Mouse (Mus musculus) E14TG2a.4 (cell line): ENCODE results near the gene Pcsk6.

Source experiments
- H3K27me3 ChIP-seq: 2 replicates; pipeline ENCODE4 v1.6.1; 2014; ENCODE audit warnings: low read length, control low read depth; ENCODE audit not compliant: insufficient read depth
- H3K36me3 ChIP-seq: 2 replicates; pipeline ENCODE4 v1.6.1; 2014; ENCODE audit warnings: low read length, control low read depth; ENCODE audit not compliant: insufficient read depth
- H3K4me1 ChIP-seq: replicated peaks from 2 replicates; pipeline ENCODE4 v1.6.1; 2014; ENCODE audit warnings: low read depth, low read length, control low read depth
- H3K4me3 ChIP-seq: replicated peaks from 2 replicates; pipeline ENCODE4 v1.5.1; 2014; ENCODE audit warnings: mild to moderate bottlenecking, low read length
- H3K9me3 ChIP-seq: 2 replicates; pipeline ENCODE4 v1.6.1; 2014; ENCODE audit warnings: low read length, control low read depth
- CTCF ChIP-seq: conservative IDR thresholded peaks from 2 replicates; pipeline ENCODE4 v1.5.1; 2014; ENCODE audit warnings: low read length
- NANOG ChIP-seq: IDR thresholded peaks from 2 replicates; pipeline ENCODE4 v1.6.1; 2014; ENCODE audit warnings: borderline replicate concordance, low read length, mixed read lengths
- POU5F1 ChIP-seq: IDR thresholded peaks from 2 replicates; pipeline ENCODE4 v1.6.1; 2014; ENCODE audit warnings: low read length, borderline replicate concordance

Gene Pcsk6

GRCm38 (mm10) chr7:65959221-65959924 is 97.8 kb downstream of the Pcsk6 start:
- Histone ChIP-seq H3K36me3 (peaks cover 56% of the 10 kb centered on the region), H3K4me1 (peaks cover 6% of the 10 kb centered on the region; the same call in 1 of the 2 replicates), H3K27me3 (no peaks in the 10 kb centered on the region), H3K4me3 (no peak overlapping the region), H3K9me3 (no peaks in the 10 kb centered on the region)
- TF ChIP-seq CTCF (no peak), NANOG (no peak), POU5F1 (no peak)

- Histone ChIP-seq H3K36me3 (peaks cover 59% of the 10 kb centered on the region), H3K4me1 (no peaks in the 10 kb centered on the region; the same call in 1 of the 2 replicates), H3K27me3 (no peaks in the 10 kb centered on the region), H3K4me3 (no peak overlapping the region), H3K9me3 (no peaks in the 10 kb centered on the region)
- TF ChIP-seq NANOG: no peak
- TF ChIP-seq CTCF: no peak
- TF ChIP-seq POU5F1: no peak
Measured at GRCm38 (mm10) chr7:65962611-65963010, 101.1 kb downstream of the Pcsk6 start.

- H3K36me3 ChIP-seq: peaks cover 58% of the 10 kb centered on the region
- no peak overlapping the region for H3K4me3 ChIP-seq
- no peak for TF ChIP-seq CTCF
- TF ChIP-seq NANOG: no peak
- no peak for TF ChIP-seq POU5F1
- no peaks in the 10 kb centered on the region for H3K27me3 ChIP-seq
- H3K4me1 ChIP-seq: no peaks in the 10 kb centered on the region; the same call in 1 of the 2 replicates
- H3K9me3 ChIP-seq: no peaks in the 10 kb centered on the region
Measured at GRCm38 (mm10) chr7:65964398-65964797, 102.9 kb downstream of the Pcsk6 start.

GRCm38 (mm10) chr7:65971301-65971700 is 109.8 kb downstream of the Pcsk6 start:
- no peak for TF ChIP-seq POU5F1
- no peak for TF ChIP-seq NANOG
- no peak for TF ChIP-seq CTCF
- H3K4me1 ChIP-seq: no peaks in the 10 kb centered on the region; the same call in 1 of the 2 replicates
- H3K27me3 ChIP-seq: no peaks in the 10 kb centered on the region
- no peak overlapping the region for H3K4me3 ChIP-seq
- H3K9me3 ChIP-seq: no peaks in the 10 kb centered on the region
- peaks cover 31% of the 10 kb centered on the region for H3K36me3 ChIP-seq

GRCm38 (mm10) chr7:65977286-65977685 is 115.8 kb downstream of the Pcsk6 start:
- Histone ChIP-seq H3K9me3 (no peaks in the 10 kb centered on the region), H3K36me3 (peaks cover 26% of the 10 kb centered on the region), H3K4me1 (no peaks in the 10 kb centered on the region), H3K27me3 (no peaks in the 10 kb centered on the region), H3K4me3 (no peak overlapping the region)
- TF ChIP-seq POU5F1: no peak

- Histone ChIP-seq H3K9me3 (no peaks in the 10 kb centered on the region), H3K4me1 (no peaks in the 10 kb centered on the region), H3K4me3 (no peak overlapping the region), H3K27me3 (no peaks in the 10 kb centered on the region), H3K36me3 (peaks cover 27% of the 10 kb centered on the region)
- TF ChIP-seq CTCF: no peak
- TF ChIP-seq POU5F1: no peak
- no peak for TF ChIP-seq NANOG
Measured at GRCm38 (mm10) chr7:65977977-65978376, 116.4 kb downstream of the Pcsk6 start.

GRCm38 (mm10) chr7:65978996-65979823 is 117.7 kb downstream of the Pcsk6 start:
- TF ChIP-seq NANOG (no peak), CTCF (no peak)
- Histone ChIP-seq H3K4me3 (no peak overlapping the region), H3K4me1 (no peaks in the 10 kb centered on the region), H3K9me3 (no peaks in the 10 kb centered on the region), H3K36me3 (peaks cover 28% of the 10 kb centered on the region), H3K27me3 (no peaks in the 10 kb centered on the region)

GRCm38 (mm10) chr7:65980000-65980399 is 118.5 kb downstream of the Pcsk6 start:
- no peaks in the 10 kb centered on the region for H3K9me3 ChIP-seq
- H3K4me1 ChIP-seq: no peaks in the 10 kb centered on the region
- no peak for TF ChIP-seq CTCF
- TF ChIP-seq NANOG: no peak
- TF ChIP-seq POU5F1: no peak
- peaks cover 30% of the 10 kb centered on the region for H3K36me3 ChIP-seq
- no peak overlapping the region for H3K4me3 ChIP-seq
- H3K27me3 ChIP-seq: no peaks in the 10 kb centered on the region
